Mouse (Mus musculus): ENCODE results near the gene Gm20924.
"Not testable (repeated sequence)": the region's sequence is repeated elsewhere in the genome, so short reads cannot be mapped to it uniquely, and the experiment has no call there.

Gm20924 gene

GRCm38 (mm10) chrY:65207427-65207826 lies at the start of gene Gm20924:
Gm20924 (minus strand) TSS chrY:65207527.
- not testable (repeated sequence) for DNase-seq
